Mouse (Mus musculus) 3T3-L1 (cell line): ENCODE measurements around the gene Dnaja4.

ENCODE experiments used
- DNase-seq: peaks from one replicate; pipeline ENCODE4 v3.0.0-alpha.2; 2015; ENCODE audit warnings: low read depth, low spot score

Gene Dnaja4

DNA sequence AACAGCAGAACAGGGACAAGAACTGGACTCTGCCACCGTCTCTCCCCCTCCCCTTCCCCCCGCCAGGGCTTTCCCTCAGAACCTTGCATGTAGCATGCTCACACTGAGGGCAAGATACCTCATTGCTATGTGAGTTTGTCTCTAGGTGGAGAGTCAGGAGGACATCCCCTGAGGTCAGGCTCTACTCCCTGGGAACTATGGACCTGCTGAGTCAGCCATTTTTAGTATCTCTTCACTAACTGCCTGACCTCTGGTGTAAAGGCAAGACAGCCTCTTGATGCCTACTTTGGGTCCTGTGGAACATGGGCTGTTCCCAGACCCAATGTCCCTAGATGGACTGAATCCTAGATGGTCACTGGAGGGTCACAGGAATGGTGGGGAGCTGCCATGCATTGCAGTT, 53.0 kb downstream of the Dnaja4 start:
- no peak for DNase-seq

GRCm38 (mm10) chr9:54752201-54752943, 53.7 kb downstream of the Dnaja4 start:
- DNase-seq = no peak

DNA sequence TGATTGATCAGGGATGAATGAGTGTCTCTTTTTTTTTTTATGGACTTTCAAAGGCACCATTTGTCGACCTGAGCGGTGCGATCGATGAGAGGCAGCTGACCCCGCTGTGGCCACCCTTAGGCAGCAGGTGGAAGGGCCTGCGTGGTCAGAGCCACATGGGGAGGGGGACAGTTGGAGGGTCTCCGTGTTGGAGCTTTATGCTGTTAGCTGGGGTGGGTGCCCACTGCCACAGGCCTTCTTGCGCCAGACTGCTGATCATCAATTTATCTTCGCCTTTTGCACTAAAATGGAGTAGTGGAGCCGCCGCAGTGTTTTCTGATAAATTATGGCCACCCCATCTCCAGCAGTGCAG, 54.2 kb downstream of the Dnaja4 start:
- no peak for DNase-seq

DNA sequence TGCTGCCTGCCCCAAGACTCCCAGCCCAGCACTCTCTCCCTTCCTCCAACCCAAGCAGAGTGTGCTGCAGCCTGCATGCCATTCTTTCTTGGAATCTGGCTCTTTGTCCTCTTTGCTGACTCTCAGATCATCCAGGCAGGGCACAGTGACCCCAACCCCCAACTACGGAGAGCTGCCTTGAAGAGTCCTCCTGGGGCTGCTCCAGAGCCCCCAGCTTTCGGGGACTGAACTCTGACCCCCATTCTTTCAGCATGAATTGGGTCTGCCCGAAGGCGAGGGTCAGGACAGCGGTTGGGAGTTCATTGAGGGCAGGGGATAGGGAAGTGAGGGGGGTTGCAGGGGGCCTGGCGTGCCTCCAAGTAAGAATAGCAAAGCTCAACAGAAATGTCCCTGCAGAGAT, 60.9 kb downstream of the Dnaja4 start:
- no peak for DNase-seq

DNA sequence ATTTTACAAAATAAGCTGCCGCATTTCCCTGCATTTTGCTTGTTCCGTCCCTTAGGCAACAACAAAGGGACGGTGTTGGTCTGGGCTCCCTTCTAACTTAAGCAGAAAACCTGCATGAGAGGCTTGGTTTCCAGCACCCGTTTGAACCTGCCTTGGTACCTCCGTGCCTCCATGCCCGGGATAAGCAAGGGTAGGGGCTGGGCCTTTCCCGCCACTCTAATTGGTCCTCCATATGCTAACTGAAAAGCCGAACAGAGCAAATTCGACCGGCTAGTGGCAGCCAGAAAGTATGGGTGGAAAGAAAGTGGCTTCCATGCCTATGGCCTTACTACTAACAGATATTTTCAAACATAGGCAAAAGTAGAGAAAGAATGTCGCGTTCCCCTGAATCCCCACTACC, 65.4 kb downstream of the Dnaja4 start:
- DNase-seq = no peak

GRCm38 (mm10) chr9:54764561-54765217, 66.0 kb downstream of the Dnaja4 start, which contains the start of gene Crabp1:
Gene Crabp1 (plus strand): TSS chr9:54764748.
- no peak for DNase-seq

DNA sequence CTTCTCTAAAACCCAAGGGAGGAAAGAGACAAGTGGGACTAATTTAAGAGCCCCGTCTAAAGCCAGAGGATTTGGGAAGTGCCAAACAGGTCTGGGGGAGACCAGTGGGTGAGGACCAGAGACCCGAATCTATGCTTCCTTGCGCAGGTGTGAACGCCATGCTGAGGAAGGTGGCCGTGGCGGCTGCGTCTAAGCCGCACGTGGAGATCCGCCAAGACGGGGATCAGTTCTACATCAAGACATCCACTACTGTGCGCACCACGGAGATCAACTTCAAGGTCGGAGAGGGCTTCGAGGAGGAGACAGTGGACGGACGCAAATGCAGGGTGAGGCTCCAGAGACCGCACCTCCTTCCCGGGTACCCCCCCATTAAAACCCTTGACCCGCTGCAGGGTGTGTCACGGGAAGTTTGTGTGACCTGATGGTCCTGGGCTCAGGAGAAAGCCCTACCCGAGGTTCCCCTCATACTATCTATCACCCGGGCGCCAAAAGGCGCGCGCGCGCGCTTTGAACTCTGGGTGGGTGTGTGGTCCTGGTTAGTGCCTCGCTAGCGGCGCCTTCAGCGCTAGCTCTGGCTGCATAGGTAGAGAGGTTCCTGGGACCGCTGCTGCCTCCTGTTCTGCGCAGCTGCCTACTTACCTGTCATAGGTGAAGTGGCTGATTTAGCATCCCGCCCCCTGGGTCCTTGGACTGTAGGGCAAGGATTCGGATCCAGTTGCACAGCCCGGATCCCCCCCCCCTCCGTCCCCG, 66.8 kb downstream of the Dnaja4 start:
- DNase-seq = no peak
